Mouse (Mus musculus): Measurements from ENCODE around the gene Pnlip. TPM values are rescaled to one million over a fixed set of nuclear protein-coding genes. Genes with fewer than 3 reads are reported as not detected.

The Pnlip gene
- polyA plus RNA-seq, 1 experiment from 2014 or later = 0.33 TPM

Other genes with a start within 250 kb of the Pnlip start
- 26.7 and 35.8 TPM in 2 replicates for gene Gfra1, start 196.6 kb upstream of the Pnlip start, polyA plus RNA-seq (2016; fragmentation: Nextera tagmentation; extraction: Ambion mirVana)
- gene Ccdc172, start 140.5 kb upstream of the Pnlip start, polyA plus RNA-seq (2016; fragmentation: Nextera tagmentation; extraction: Ambion mirVana) = not detected in 2 replicates
- not detected in 2 replicates for gene Pnliprp1, start 76.4 kb downstream of the Pnlip start, polyA plus RNA-seq (2016; fragmentation: Nextera tagmentation; extraction: Ambion mirVana)
- gene Pnliprp2, start 107.2 kb downstream of the Pnlip start, polyA plus RNA-seq (2016; fragmentation: Nextera tagmentation; extraction: Ambion mirVana) = not detected in 2 replicates
- 0.16 TPM in 1 of 2 replicates, not detected in the other for gene 1700019N19Rik, start 142.0 kb downstream of the Pnlip start, polyA plus RNA-seq (2016; fragmentation: Nextera tagmentation; extraction: Ambion mirVana)